Mouse (Mus musculus) bone marrow macrophage, adult 2 months (primary cell): Measurements from ENCODE around the gene Fgd6. TPM values are rescaled to one million over a fixed set of nuclear protein-coding genes. Genes with fewer than 3 reads are reported as not detected.

ENCODE experiments used
- H3K27ac ChIP-seq: 2 replicates; pipeline ENCODE4 v1.5.1; 2012; ENCODE audit warnings: low read depth, low read length; ENCODE audit not compliant: insufficient read depth
- H3K4me1 ChIP-seq: 2 replicates; pipeline ENCODE4 v1.6.1; 2012; ENCODE audit warnings: low read length; ENCODE audit not compliant: control insufficient read depth, insufficient read depth
- H3K4me3 ChIP-seq: 2 replicates; pipeline ENCODE4 v1.5.1; 2012; ENCODE audit warnings: mild to moderate bottlenecking, low read length, moderate library complexity; ENCODE audit not compliant: insufficient read depth
- CTCF ChIP-seq: IDR thresholded peaks from 2 replicates; pipeline ENCODE4 v1.5.1; 2012; ENCODE audit warnings: low read depth, mild to moderate bottlenecking, low read length, moderate library complexity
- POLR2A ChIP-seq: IDR thresholded peaks from 2 replicates; pipeline ENCODE4 v1.6.1; 2012; ENCODE audit warnings: mild to moderate bottlenecking, low read depth, low read length, borderline replicate concordance
- polyA plus RNA-seq: library from polyadenylated mRNA; stranded (reverse); fragments of >200 nt; gene quantifications from 2 replicates; pipeline ENCODE4 v1.2.4, GENCODE M21; 2012; ENCODE audit not compliant: missing spikeins, insufficient read depth, insufficient read length

Gene Fgd6
- polyA plus RNA-seq, 1 experiment = 20.6 TPM

DNA sequence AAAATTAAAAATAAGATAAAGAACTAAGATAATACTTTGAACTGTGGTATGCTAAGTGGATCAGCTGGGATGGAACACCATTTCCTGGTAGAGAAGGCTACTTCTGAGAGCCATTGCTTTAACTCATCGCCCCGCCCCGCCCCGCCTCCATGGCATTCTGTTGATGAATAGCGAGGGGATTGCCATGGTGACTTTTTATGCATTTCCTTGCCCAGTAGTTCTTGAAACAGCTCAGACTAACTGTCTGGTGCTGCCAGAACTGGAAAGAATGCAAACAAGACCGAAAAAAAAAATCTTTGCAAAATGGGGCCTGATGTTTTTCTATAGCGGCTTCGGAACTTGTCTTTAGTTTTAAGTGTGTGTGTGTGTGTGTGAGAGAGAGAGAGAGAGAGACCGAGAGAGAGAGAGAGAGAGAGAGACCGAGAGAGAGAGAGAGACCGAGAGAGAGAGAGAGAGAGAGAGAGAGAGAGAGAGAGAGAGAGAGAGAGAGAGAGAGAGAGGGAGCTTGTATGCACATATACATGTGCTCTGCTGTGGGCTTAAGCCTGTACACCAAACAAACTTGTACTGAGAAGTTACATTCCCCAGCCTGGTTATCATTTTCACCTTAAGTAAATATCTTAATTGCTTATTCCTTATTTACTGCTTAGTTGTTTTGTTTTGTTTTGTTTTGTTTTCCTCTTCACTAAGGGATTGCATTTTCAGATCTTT lies 51.7 kb downstream of the Fgd6 start:
- TF ChIP-seq POLR2A = no peak
- TF ChIP-seq CTCF = no peak
- Histone ChIP-seq H3K27ac (no peak overlapping the region), H3K4me3 (no peak overlapping the region), H3K4me1 (peaks cover 40% of the 10 kb centered on the region)

DNA sequence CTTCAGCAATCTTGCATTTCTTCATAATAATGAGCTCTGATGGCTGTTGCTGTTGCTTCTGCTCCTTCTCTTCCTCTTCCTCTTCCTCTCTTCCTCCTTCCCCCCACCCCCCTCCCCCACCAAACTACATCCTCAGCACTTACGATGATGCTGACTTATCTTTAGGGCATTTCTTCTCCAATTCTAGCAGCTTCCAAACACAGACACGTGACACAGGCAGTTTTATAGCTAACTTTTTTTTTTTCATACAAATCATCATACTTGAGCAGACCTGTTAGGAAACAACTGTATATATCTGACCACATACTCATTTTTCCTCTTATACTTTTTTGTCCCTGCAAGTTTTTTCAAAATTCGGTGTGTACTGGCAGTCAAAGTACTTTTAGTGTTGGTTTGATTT lies 54.2 kb downstream of the Fgd6 start:
- no peak for TF ChIP-seq POLR2A
- no peak for TF ChIP-seq CTCF

DNA sequence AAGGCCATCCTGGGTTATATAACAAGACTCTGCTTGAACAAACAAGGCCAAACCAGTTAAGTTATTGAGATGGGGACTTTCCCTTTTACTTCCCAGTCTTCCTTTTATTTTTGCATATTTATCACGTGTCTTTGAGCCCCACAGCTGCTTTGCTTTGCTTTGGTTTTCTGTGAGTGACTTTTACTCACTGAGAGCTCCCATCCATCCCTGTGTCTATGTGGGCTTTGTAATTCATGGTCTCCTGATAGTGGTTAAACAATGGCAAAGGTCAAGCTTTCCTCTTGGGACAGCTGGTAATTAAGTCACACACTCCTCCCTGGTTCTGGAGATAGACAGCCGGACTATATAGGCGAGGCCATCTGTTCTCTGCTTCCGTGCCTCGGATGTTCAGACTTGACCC lies 57.7 kb downstream of the Fgd6 start:
- H3K4me1 ChIP-seq = peaks cover 52% of the 10 kb centered on the region
- no peak overlapping the region for H3K4me3 ChIP-seq

More for the DNA sequence above, 54.2 kb downstream of the Fgd6 start:
- no peak overlapping the region for H3K4me3 ChIP-seq
- H3K4me1 ChIP-seq = peaks cover 44% of the 10 kb centered on the region
- H3K27ac ChIP-seq = peak overlapping the region; percentile 73

DNA sequence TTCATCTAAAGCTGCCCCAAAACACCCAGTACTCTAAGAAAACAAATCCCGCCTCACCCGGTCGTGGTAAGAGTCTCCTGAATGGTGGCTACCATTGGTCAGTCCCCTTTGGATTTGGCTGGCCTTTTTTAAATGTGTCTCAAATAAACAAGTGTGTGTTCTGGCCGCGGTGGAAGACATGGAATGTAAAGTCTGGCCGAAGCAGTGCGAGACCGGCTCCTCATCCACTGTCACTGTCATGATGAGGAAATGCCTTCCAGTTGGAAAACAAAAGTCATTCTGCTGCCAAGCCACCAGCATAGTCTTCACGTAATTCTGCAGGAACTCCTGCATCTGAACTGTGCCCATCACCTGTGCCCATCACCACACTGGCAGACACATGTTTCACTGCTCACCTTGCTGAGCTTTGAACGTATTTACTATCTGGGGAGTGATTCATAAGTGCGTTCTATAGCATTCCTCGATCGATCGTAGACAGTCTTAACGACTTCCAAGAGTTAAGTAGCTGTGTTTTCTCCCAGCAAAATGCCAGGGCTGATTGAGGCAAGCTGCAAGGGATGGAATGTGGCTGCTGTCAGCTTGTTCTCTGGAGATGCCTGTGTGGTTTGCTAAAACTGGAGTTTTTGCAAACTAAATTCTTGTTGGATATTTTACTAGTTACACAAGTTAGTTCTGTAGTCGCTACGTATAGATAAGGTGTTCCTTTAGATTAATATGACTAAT lies 60.1 kb downstream of the Fgd6 start:
- TF ChIP-seq POLR2A (no peak), CTCF (no peak)
- no peak overlapping the region for H3K27ac ChIP-seq
- no peak overlapping the region for H3K4me3 ChIP-seq
- peaks cover 38% of the 10 kb centered on the region for H3K4me1 ChIP-seq

More for the DNA sequence above, 57.7 kb downstream of the Fgd6 start:
- no peak for TF ChIP-seq CTCF
- H3K27ac ChIP-seq = peak overlapping the region; percentile 62

DNA sequence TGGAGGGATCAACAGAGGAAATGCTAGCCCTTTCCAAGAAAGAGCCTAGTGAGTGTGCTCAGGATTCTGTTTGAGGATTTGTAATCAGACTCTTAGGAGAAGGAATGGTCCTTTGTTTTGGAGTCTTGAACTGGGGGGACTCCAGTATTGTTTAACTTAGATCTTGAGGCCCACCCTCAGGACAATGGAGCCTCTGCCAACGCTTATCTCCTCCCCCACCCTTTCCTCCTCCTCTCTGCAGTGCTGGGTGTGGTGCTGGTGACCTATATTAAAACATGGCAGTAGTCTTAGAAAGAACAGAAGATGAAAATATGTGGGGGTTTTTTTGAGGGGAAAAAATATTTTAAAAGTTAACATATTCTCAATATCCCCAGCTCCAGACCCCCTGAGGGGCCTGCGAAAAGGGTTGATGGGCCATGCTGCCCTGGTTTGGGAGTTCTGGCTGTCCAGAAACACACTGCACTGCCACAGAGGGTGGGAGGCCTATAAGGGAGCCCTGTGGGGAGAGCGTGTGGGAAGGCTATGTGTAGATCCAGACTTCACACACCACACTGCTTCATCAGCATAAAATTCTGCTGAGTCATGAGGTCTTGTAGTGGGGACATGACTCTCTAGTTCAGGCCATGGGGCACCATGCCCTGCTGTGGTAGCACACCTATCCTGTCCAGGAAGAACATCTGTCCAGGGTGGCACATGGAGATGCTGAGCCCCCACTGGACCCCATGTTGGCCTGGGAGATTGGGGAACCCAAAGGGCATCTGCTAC lies 61.5 kb downstream of the Fgd6 start:
- Histone ChIP-seq H3K4me1 (peaks cover 38% of the 10 kb centered on the region), H3K27ac (no peak overlapping the region), H3K4me3 (no peak overlapping the region)
- no peak for TF ChIP-seq CTCF

DNA sequence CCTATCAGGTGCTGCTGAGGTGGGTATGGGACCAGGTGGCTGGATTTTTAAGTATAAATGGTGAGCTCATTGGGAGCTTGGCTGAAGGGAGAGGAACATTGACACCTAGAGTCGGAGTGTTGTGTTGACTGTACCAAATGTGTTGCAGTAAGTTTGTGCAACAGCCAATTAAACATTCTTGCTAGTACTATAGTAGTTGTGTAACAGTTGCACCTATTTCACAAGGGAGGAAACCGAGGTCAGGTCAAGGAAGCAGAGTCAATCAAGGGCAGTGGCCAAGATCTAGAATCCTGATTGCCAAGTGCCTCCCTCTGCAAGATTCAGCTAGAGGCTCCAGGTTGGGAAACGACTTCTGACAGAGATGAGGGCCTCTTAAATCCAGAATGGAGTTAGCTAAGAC lies 62.3 kb downstream of the Fgd6 start:
- TF ChIP-seq CTCF (no peak), POLR2A (no peak)
- no peak overlapping the region for H3K4me3 ChIP-seq
- no peak overlapping the region for H3K27ac ChIP-seq
- H3K4me1 ChIP-seq = peaks cover 36% of the 10 kb centered on the region

DNA sequence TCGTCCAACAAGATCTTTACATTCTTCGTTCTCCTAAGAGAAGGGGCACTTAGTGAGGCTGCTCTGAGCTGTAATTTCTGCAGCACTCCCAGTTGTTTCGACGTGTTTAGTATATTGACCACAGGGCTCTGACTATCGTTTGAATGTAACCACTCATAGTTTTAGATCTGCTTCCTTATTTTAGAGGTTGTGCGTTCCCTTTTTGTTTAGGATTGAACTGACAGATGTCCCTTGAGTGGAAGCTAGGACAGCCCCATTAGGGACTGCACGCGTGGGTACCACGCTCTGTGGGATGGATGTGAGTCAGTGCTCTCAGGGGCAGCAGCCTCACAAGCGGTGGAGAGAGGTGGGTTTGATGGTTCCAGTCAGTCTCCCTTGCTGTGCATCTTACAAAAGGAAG lies 69.7 kb downstream of the Fgd6 start:
- Histone ChIP-seq H3K27ac (no peak overlapping the region; the same call in 1 of the 2 replicates), H3K4me3 (no peak overlapping the region), H3K4me1 (peaks cover 21% of the 10 kb centered on the region)

DNA sequence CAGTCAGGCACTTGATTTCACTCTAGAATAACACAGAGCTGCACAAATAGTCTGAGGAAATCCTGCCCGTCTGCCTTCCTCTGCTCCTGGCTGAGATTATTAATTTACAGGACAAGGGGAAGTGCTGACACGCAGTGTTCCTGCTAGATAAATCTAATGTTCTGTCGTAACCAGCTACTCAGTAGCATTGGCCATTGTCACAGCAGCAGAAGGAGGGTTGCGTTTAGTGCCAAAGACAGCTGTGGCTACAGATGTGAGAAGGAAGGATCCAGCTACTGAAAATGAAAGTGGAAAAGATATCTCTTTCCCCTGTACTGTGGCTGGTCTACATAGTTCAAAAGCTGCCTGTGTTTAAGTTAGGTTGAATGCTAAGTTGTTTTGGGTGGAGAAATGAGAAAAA lies 71.4 kb downstream of the Fgd6 start:
- TF ChIP-seq CTCF (no peak), POLR2A (no peak)
- peaks cover 21% of the 10 kb centered on the region for H3K4me1 ChIP-seq
- peak overlapping the region; percentile 53 for H3K27ac ChIP-seq
- peak overlapping the region; percentile 10 for H3K4me3 ChIP-seq

More for the DNA sequence above, 69.7 kb downstream of the Fgd6 start:
- TF ChIP-seq POLR2A (no peak), CTCF (no peak)

DNA sequence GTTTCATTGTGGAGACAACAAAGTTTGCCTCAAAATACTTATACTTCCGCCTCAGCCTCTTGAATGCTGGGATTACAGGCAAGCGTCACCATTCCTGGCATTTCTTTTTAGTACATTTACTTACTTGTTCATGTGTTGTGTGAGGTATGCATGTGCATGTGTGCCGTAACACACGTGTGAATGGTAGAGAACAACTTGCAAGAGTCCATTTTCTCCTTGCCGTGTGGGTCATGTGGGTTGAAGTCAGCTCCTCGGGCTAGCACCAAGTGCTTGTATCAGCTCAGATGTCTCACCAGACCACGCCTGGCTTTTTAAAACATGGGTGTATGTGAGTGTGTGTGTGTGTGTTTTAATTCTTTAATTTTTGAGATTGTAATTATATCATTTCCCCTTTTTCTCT lies 71.8 kb downstream of the Fgd6 start:
- no peak for TF ChIP-seq POLR2A
- no peak for TF ChIP-seq CTCF

DNA sequence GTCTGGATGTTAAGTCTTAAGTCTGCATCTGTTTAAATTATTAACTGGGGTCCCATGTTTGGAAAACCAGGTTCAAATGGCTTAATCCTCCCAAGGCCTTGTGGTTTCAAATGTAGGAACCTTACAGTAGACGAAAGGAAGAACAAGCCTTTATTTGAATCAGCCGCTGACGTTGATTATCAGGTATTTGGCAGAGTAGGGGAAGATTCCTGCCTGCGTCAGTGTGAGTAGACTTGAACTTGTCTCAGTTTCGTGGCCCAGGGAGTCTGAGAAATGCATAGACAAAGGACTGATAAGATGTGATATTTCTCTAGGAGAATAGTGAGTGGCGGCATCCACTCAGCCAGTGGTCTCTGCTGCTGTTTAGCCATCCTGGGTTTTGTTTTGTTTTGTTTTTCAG lies 73.0 kb downstream of the Fgd6 start:
- TF ChIP-seq POLR2A (no peak), CTCF (no peak)
- Histone ChIP-seq H3K27ac (no peak overlapping the region), H3K4me3 (no peak overlapping the region), H3K4me1 (peaks cover 21% of the 10 kb centered on the region)

More for the DNA sequence above, 71.8 kb downstream of the Fgd6 start:
- peak overlapping the region; percentile 53 for H3K27ac ChIP-seq
- peaks cover 21% of the 10 kb centered on the region for H3K4me1 ChIP-seq
- peak overlapping the region; percentile 10 for H3K4me3 ChIP-seq
